Mouse (Mus musculus) liver, postnatal 0 days (tissue): ENCODE data around the gene Sox5. TPM values are rescaled to one million over a fixed set of nuclear protein-coding genes. Genes with fewer than 3 reads are reported as not detected.

Experiments used
- ATAC-seq: fragments of 200-750 bp; cut with Nextera tagmentation; 2 replicates; pipeline ENCODE4 v1.8.0; 2017; ENCODE audit warnings: mild to moderate bottlenecking, moderate library complexity
- DNase-seq: peaks from one replicate; pipeline ENCODE4 v3.0.0-alpha.2; 2016
- H3K27ac ChIP-seq: fragments of 300-500 bp; sonication (generic); 2 replicates; pipeline ENCODE4 v1.5.1; 2014; ENCODE audit warnings: antibody characterized with exemption, moderate library complexity, mild to moderate bottlenecking, low read depth
- H3K27me3 ChIP-seq: fragments of 300-500 bp; sonication (generic); 2 replicates; pipeline ENCODE4 v1.6.1; 2014; ENCODE audit warnings: low read length, control low read depth, mixed read lengths; ENCODE audit not compliant: insufficient read depth
- H3K36me3 ChIP-seq: fragments of 300-500 bp; sonication (generic); replicated peaks from 2 replicates; pipeline ENCODE4 v1.6.1; 2014; ENCODE audit warnings: mild to moderate bottlenecking, control low read depth, low read length, moderate library complexity, mixed read lengths; ENCODE audit not compliant: insufficient read depth
- H3K4me1 ChIP-seq: fragments of 300-500 bp; sonication (generic); 2 replicates; pipeline ENCODE4 v1.6.1; 2014; ENCODE audit warnings: antibody characterized with exemption, mild to moderate bottlenecking, control low read depth; ENCODE audit not compliant: insufficient read depth
- H3K4me2 ChIP-seq: fragments of 300-500 bp; sonication (generic); 2 replicates; pipeline ENCODE4 v1.6.1; 2014; ENCODE audit warnings: low read depth, mild to moderate bottlenecking, low read length, moderate library complexity, mixed read lengths
- H3K4me3 ChIP-seq: fragments of 300-500 bp; sonication (generic); 2 replicates; pipeline ENCODE4 v1.5.1; 2014; ENCODE audit warnings: low read depth, low read length
- H3K9ac ChIP-seq: fragments of 300-500 bp; sonication (generic); replicated peaks from 2 replicates; pipeline ENCODE4 v1.6.1; 2014; ENCODE audit warnings: mild to moderate bottlenecking, moderate library complexity
- H3K9me3 ChIP-seq: fragments of 300-500 bp; sonication (generic); 2 replicates; pipeline ENCODE4 v1.6.1; 2016; ENCODE audit warnings: mild to moderate bottlenecking, control low read depth, low read length, mixed read lengths
- CTCF ChIP-seq: sonication (generic); IDR thresholded peaks from 2 replicates; pipeline ENCODE4 v1.5.1; 2016; ENCODE audit warnings: antibody characterized with exemption, low read depth
- EP300 ChIP-seq: IDR thresholded peaks from 2 replicates; pipeline ENCODE4 v1.6.1; 2016; ENCODE audit warnings: antibody characterized with exemption, low read depth, mild to moderate bottlenecking
- WGBS: fragments of 180-500 bp; shearing (Covaris S2); extraction: QIAGEN DNeasy Blood & Tissue Kit; methylation state at CpG from one replicate; pipeline ENCODE4 v1.1.7; 2014; ENCODE audit not compliant: insufficient replicate concordance; 5-methylcytosine and 5-hydroxymethylcytosine counted together
- polyA plus RNA-seq: library from polyadenylated mRNA; unstranded; fragments of >200 nt; fragmentation: Nextera tagmentation; extraction: Ambion mirVana; gene quantifications from 2 replicates; pipeline ENCODE4 v1.2.1, GENCODE M21; 2015

Sox5 gene
- polyA plus RNA-seq, 1 experiment from 2014 or later = 7.5 TPM

GRCm38 (mm10) chr6:144052487-144052886 is 729.3 kb downstream of the Sox5 start:
- H3K9ac ChIP-seq = no peak overlapping the region
- no peak for TF ChIP-seq CTCF
- TF ChIP-seq EP300 = no peak
- peaks cover 6% of the 10 kb centered on the region for H3K4me1 ChIP-seq
- no peaks in the 10 kb centered on the region for H3K36me3 ChIP-seq
- no peak overlapping the region for H3K4me3 ChIP-seq
- ATAC-seq (peak; percentile 54), DNase-seq (peak; percentile 52)
- H3K9me3 ChIP-seq = no peaks in the 10 kb centered on the region
- no peaks in the 10 kb centered on the region for H3K27me3 ChIP-seq
- WGBS = 63% methylated on average over 5 of the region's 5 CpGs
- no peak overlapping the region for H3K27ac ChIP-seq
- H3K4me2 ChIP-seq = no peak overlapping the region

GRCm38 (mm10) chr6:144051316-144051715 is 730.5 kb downstream of the Sox5 start:
- ATAC-seq = no peak
- DNase-seq = no peak
- no peak for TF ChIP-seq EP300
- TF ChIP-seq CTCF = no peak
- Histone ChIP-seq H3K4me1 (peaks cover 3% of the 10 kb centered on the region; the same call in 1 of the 2 replicates), H3K9me3 (no peaks in the 10 kb centered on the region), H3K36me3 (no peaks in the 10 kb centered on the region), H3K9ac (no peak overlapping the region), H3K4me2 (no peak overlapping the region), H3K27ac (no peak overlapping the region), H3K27me3 (no peaks in the 10 kb centered on the region), H3K4me3 (no peak overlapping the region)
- 90% methylated on average over 5 of the region's 5 CpGs for WGBS

DNA sequence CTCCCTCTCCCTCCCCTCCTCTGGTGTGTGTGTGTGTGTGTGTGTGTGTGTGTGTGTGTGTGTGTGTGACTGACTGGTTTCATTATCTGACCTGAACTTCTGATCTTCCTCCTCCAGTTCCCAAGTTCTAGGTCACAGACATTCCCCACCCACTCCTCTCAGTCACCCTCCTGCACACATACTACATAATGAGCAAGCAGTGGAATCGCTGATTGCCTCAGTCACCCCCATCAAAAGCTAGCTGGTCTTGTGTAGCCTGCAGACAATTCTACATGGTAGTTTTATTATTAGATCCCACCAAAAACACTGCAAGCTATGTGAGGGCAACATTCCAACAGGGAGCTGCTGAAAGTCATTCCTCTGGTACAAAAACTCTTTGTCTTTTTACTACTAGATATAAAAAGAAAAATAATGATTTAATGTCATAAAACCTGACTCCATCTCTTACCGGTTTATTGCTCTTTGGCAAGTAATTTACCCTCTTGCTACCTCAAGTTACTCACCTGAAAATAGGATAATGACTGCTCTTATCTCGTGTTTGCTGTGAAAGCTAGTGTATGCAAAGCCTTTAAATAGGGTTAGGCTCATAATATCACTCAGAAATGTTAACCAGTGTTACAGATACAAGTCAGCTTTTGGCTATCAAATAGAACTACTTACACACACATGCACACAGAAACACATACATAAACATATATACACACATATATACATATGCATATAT is 733.4 kb downstream of the Sox5 start:
- no peak for DNase-seq
- no peaks in the 10 kb centered on the region for H3K9me3 ChIP-seq
- no peaks in the 10 kb centered on the region for H3K27me3 ChIP-seq
- TF ChIP-seq EP300 (no peak), CTCF (no peak)
- no peak overlapping the region for H3K27ac ChIP-seq
- 74% methylated on average over 3 of the region's 3 CpGs for WGBS
- no peaks in the 10 kb centered on the region for H3K36me3 ChIP-seq
- H3K4me2 ChIP-seq = no peak overlapping the region
- no peak overlapping the region for H3K4me3 ChIP-seq
- H3K4me1 ChIP-seq = peaks cover 3% of the 10 kb centered on the region; the same call in 1 of the 2 replicates
- ATAC-seq = no peak
- no peak overlapping the region for H3K9ac ChIP-seq

DNA sequence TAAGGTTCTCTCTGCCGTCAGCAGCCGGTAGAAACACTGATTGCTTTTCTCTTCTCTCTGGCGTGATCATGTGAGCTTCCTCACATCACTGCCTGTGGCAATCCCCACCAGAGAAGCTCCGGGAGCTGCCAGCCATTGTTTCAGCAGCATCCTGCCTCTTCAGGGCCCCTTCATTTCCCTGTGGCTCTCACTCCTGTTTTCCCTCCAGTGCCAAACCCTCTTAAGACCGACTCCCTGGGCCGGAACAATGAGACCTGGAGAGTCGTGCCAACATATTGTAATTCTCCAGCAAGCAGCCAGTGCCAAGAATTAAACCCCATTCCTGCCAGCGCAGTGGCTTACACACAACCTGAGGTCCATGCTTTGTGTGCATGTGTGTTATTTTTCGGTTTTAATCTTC is 736.3 kb downstream of the Sox5 start:
- TF ChIP-seq EP300 = no peak
- no peak for TF ChIP-seq CTCF
- Histone ChIP-seq H3K27me3 (no peaks in the 10 kb centered on the region), H3K4me2 (no peak overlapping the region), H3K4me1 (no peaks in the 10 kb centered on the region; the same call in 1 of the 2 replicates), H3K36me3 (no peaks in the 10 kb centered on the region), H3K27ac (no peak overlapping the region), H3K9me3 (no peaks in the 10 kb centered on the region), H3K9ac (no peak overlapping the region), H3K4me3 (no peak overlapping the region)
- no peak for ATAC-seq
- WGBS = 58% methylated on average over 9 of the region's 9 CpGs
- DNase-seq = no peak

DNA sequence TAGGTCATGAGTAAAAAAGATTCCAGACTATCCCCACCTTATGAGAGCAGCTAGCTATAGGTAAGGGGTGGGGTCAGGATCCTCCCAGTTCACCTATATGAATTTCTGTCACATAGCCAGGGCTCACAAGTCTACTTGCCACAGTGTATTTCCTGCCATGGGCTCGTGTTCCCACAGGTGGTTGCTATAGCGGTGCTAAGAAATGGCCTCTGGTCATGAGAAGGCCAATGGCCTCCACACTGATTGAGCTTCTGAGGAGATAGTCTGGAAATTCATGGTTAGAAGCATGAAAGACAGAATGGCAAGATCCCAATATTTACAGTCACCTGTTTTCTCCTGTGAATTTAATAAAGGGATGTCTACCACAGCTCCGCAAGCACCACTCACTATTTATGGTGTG is 737.4 kb downstream of the Sox5 start:
- Histone ChIP-seq H3K9me3 (no peaks in the 10 kb centered on the region), H3K4me1 (no peaks in the 10 kb centered on the region; the same call in 1 of the 2 replicates), H3K27me3 (no peaks in the 10 kb centered on the region), H3K9ac (no peak overlapping the region), H3K36me3 (no peaks in the 10 kb centered on the region), H3K4me3 (no peak overlapping the region), H3K4me2 (no peak overlapping the region), H3K27ac (no peak overlapping the region)
- no peak for DNase-seq
- no peak for TF ChIP-seq EP300
- TF ChIP-seq CTCF = no peak
- ATAC-seq = no peak
- whole genome bisulfite sequencing = 80% methylated on average over 3 of the region's 3 CpGs

- no peak for ATAC-seq
- Histone ChIP-seq H3K4me1 (no peaks in the 10 kb centered on the region; the same call in 1 of the 2 replicates), H3K27me3 (no peaks in the 10 kb centered on the region), H3K9me3 (no peaks in the 10 kb centered on the region), H3K4me2 (no peak overlapping the region), H3K27ac (no peak overlapping the region), H3K36me3 (no peaks in the 10 kb centered on the region), H3K9ac (no peak overlapping the region), H3K4me3 (no peak overlapping the region)
- TF ChIP-seq EP300 = no peak
- no peak for TF ChIP-seq CTCF
- DNase-seq = no peak
- 57% methylated on average over 5 of the region's 5 CpGs for WGBS
These were observed 738.8 kb downstream of the Sox5 start for GRCm38 (mm10) chr6:144042936-144043335.
